ENCODE assay signal across 19 mouse cellular contexts in the genomic region with DNA sequence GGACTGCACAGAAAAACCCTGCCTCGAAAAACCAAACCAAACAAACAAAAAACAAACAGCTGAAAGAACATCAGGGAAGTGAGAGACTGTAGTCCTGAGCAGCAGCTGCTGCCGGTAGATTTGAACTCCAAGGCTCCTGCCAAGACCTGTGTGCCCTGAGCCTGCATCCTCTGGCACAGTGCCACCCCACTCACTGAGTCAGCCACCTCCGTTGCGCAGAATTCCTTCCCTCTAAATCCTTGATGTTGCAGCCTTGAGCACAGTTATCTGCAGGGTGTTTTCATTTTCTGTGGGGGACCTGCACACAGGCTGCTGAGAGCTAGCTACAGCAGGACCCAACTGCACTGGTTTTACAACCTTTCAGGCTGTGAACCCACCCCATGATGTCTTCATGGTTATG. TPM values are rescaled to one million over a fixed set of nuclear protein-coding genes. Genes with fewer than 3 reads are reported as not detected.
DNase-seq lines count a peak whose midpoint lies in the region; ATAC-seq lines count a peak whose summit lies in the region.
"Had no signal": no experiment of that assay in that cellular context is flagged by ENCODE, and none has a peak within 500 bp of the region (broad histone marks: within the 10 kb centered on the region; RNA-seq: fewer than 3 reads in every experiment).

No protein-coding gene starts in this region.

- 58% methylated on average over 4 of the region's 4 CpGs for WGBS in hindbrain, embryonic 16.5 days

- no peak overlapping the region for H3K4me3 ChIP-seq in hindbrain, embryonic 16.5 days (ENCODE audit: low read length)
- H3K4me3 ChIP-seq: embryonic facial prominence, embryonic 12.5 days; erythroblast, embryonic 14.5 days; forebrain, embryonic 13.5 days; heart, embryonic 15.5 days; megakaryocyte, embryonic 14.5 days; myocyte had no signal

- H3K27ac ChIP-seq in hindbrain, embryonic 16.5 days (ENCODE audit: low read depth, low read length): no peak overlapping the region
- H3K27ac ChIP-seq: embryonic facial prominence, embryonic 12.5 days; forebrain, embryonic 13.5 days; heart, embryonic 15.5 days had no signal

- no peaks in the 10 kb centered on the region for H3K9me3 ChIP-seq in hindbrain, embryonic 16.5 days (ENCODE audit: control insufficient read depth, low read length)
- H3K9me3 ChIP-seq: embryonic facial prominence, embryonic 12.5 days; forebrain, embryonic 13.5 days; heart, embryonic 15.5 days had no signal

- H3K4me2 ChIP-seq in hindbrain, embryonic 16.5 days (ENCODE audit: low read length): no peak overlapping the region
- H3K4me2 ChIP-seq: embryonic facial prominence, embryonic 12.5 days; forebrain, embryonic 13.5 days; heart, embryonic 15.5 days had no signal

- H3K4me1 ChIP-seq in hindbrain, embryonic 16.5 days (ENCODE audit: control insufficient read depth, insufficient read depth, low read depth, low read length): no peaks in the 10 kb centered on the region
- H3K4me1 ChIP-seq: embryonic facial prominence, embryonic 12.5 days; forebrain, embryonic 13.5 days; heart, embryonic 15.5 days had no signal

- H3K36me3 ChIP-seq in hindbrain, embryonic 16.5 days (ENCODE audit: control insufficient read depth, insufficient read depth, low read length): no peaks in the 10 kb centered on the region
- H3K36me3 ChIP-seq: embryonic facial prominence, embryonic 12.5 days; heart, embryonic 15.5 days had no signal

- no peaks in the 10 kb centered on the region for H3K27me3 ChIP-seq in hindbrain, embryonic 16.5 days (replicated peaks; ENCODE audit: control insufficient read depth, insufficient read depth, low read length)
- H3K27me3 ChIP-seq: embryonic facial prominence, embryonic 12.5 days; forebrain, embryonic 13.5 days; heart, embryonic 15.5 days had no signal

- peak; percentile 1 for DNase-seq in lung, postnatal 36 days
- no peak for DNase-seq in lung, postnatal 14 days
- DNase-seq in 416B (ENCODE audit: low read depth): peak; percentile 28
- peak; percentile 75 to 90 for DNase-seq in adrenal gland, adult (ENCODE audit: inconsistent age in 2 of 2, low spot score in 1 of 2)
- peak; percentile 82 to 87 for DNase-seq in adrenal gland, postnatal 36 days
- DNase-seq: cerebellum, adult 8-10 months; kidney, adult 18-20 months; kidney, postnatal 10 days; liver; midbrain, embryonic 14.5 days had no signal

- no peak overlapping the region for H3K9ac ChIP-seq in hindbrain, embryonic 16.5 days (ENCODE audit: low read depth, low read length)
- H3K9ac ChIP-seq: embryonic facial prominence, embryonic 12.5 days; forebrain, embryonic 13.5 days; heart, embryonic 15.5 days had no signal

- no peak for ATAC-seq in hindbrain, embryonic 16.5 days
- ATAC-seq in monocyte, adult 5-6 weeks (replicated peaks; ENCODE audit: insufficient number of reproducible peaks, low FRiP score, low TSS enrichment, poor library complexity, severe bottlenecking): no peak
- ATAC-seq: forebrain, embryonic 13.5 days; lung, postnatal 0 days had no signal

RNA-seq across cellular contexts. Expression of a gene that starts 20.2 kb away (rescaled TPM):
- 10 to 100 TPM; 10.6 to 12.8 TPM for total RNA-seq in adrenal gland, postnatal 36 days (2021)
- 38.0 and 42.8 TPM in 2 replicates for polyA plus RNA-seq in hindbrain, embryonic 16.5 days (2015; fragmentation: Nextera tagmentation; extraction: Ambion mirVana)
- 0.43 to 2.2 TPM (median 1.1 TPM) in 3 replicates for total RNA-seq in monocyte, adult 5-6 weeks (2017)

RNA-seq across cellular contexts. Expression of a gene that starts 36.0 kb away (rescaled TPM):
- 10 to 100 TPM; 36.3 to 42.3 TPM for total RNA-seq in adrenal gland, postnatal 36 days (2021)
- polyA plus RNA-seq in hindbrain, embryonic 16.5 days (2015; fragmentation: Nextera tagmentation; extraction: Ambion mirVana): 18.2 and 18.9 TPM in 2 replicates
- total RNA-seq in monocyte, adult 5-6 weeks (2017): 10.8 to 14.1 TPM (median 10.9 TPM) in 3 replicates
